In the genomic region with DNA sequence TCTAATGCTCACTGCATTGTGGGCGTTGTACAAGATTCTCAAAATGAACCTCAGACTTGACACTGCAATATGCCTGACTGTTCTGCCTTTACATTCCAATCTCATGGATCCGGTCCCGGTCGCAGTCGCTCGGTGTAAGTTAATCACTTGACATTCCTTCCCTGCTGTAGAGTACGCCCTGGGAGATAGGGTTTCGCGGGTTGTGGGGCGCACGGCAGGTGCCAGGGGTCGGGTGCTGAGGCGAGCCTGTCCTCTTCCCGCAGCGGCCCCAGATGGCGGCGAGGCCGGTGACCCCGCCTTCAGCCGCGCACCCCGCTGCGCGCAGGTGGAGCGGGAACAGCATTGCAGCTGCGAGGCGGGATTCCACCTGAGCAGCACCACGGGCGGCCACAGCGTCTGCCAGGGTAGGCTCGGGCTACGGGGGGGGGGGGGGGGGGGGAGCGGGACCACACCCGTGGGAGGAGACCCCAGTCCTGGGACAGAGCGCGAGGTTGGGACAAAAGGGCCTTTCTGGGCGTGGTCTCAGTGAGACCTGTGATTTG, we compare ENCODE assay signal across 8 mouse cellular contexts. TPM values are rescaled to one million over a fixed set of nuclear protein-coding genes. Genes with fewer than 3 reads are reported as not detected.
DNase-seq lines count a peak whose midpoint lies in the region; ATAC-seq lines count a peak whose summit lies in the region.

No protein-coding gene starts in this region.

- WGBS in heart, embryonic 11.5 days (ENCODE audit: insufficient replicate concordance) = 5% methylated on average over 34 of the region's 37 CpGs
- WGBS in forebrain, embryonic 14.5 days = 3% methylated on average over 32 of the region's 37 CpGs
- 13% methylated on average over 34 of the region's 37 CpGs for WGBS in liver, embryonic 13.5 days (ENCODE audit: insufficient replicate concordance)

- H3K36me3 ChIP-seq in heart, embryonic 11.5 days (ENCODE audit: control insufficient read depth, insufficient read depth, low read length) = no peaks in the 10 kb centered on the region
- no peaks in the 10 kb centered on the region for H3K36me3 ChIP-seq in forebrain, embryonic 14.5 days (ENCODE audit: control insufficient read depth, insufficient read depth, low read length)
- no peaks in the 10 kb centered on the region for H3K36me3 ChIP-seq in liver, embryonic 13.5 days

- peak overlapping the region; percentile 40 for H3K4me3 ChIP-seq in heart, embryonic 11.5 days (ENCODE audit: low read depth, low read length)
- H3K4me3 ChIP-seq in forebrain, embryonic 14.5 days (ENCODE audit: low read depth, low read length) = peak overlapping the region; percentile 30
- peak overlapping the region; percentile 34 for H3K4me3 ChIP-seq in liver, embryonic 13.5 days (replicated peaks)

- no peaks in the 10 kb centered on the region for H3K9me3 ChIP-seq in heart, embryonic 11.5 days (replicated peaks; ENCODE audit: control insufficient read depth, low read length)
- H3K9me3 ChIP-seq in forebrain, embryonic 14.5 days (replicated peaks; ENCODE audit: control insufficient read depth, low read length) = no peaks in the 10 kb centered on the region
- 0 out of 2 replicates have a peak, but pooled peaks cover 7% of the 10 kb centered on the region for H3K9me3 ChIP-seq in liver, embryonic 13.5 days (replicated peaks)

- no peak for ATAC-seq in heart, embryonic 11.5 days (replicated peaks; ENCODE audit: insufficient number of reproducible peaks, low FRiP score, low TSS enrichment)
- peak; percentile 20; the same call in 1 of the 2 replicates for ATAC-seq in forebrain, embryonic 14.5 days
- ATAC-seq in liver, embryonic 13.5 days (ENCODE audit: low read depth) = no peak

- H3K4me2 ChIP-seq in heart, embryonic 11.5 days = peak overlapping the region; percentile 87
- H3K4me2 ChIP-seq in forebrain, embryonic 14.5 days (ENCODE audit: low read length) = peak overlapping the region; percentile 65
- H3K4me2 ChIP-seq in liver, embryonic 13.5 days = peak overlapping the region; percentile 56

- DNase-seq in heart, postnatal 36 days = no peak
- peak; percentile 32 for DNase-seq in brain, adult 2 months (ENCODE audit: low read depth, low spot score)
- peak; percentile 37 for DNase-seq in forebrain, embryonic 14.5 days (ENCODE audit: low spot score)
- DNase-seq in liver, embryonic 13.5 days = no peak
- DNase-seq in thymus, postnatal 0 days (ENCODE audit: low spot score) = peak; percentile 7
- no peak for DNase-seq in c-Kit-positive CD71-positive TER-119-positive erythroid progenitor cells, embryonic 14.5 days (ENCODE audit: low spot score)
- no peak for DNase-seq in ovary, postnatal 14 days (ENCODE audit: low spot score)

- H3K27ac ChIP-seq in heart, embryonic 11.5 days (ENCODE audit: low read depth, low read length) = no peak overlapping the region
- no peak overlapping the region for H3K27ac ChIP-seq in forebrain, embryonic 14.5 days (ENCODE audit: low read depth, low read length)
- no peak overlapping the region for H3K27ac ChIP-seq in liver, embryonic 13.5 days

- intact Hi-C loops in heart, postnatal 36 days (cut with DNase I) = no loop called here

- peak overlapping the region; percentile 56 for H3K9ac ChIP-seq in heart, embryonic 11.5 days (ENCODE audit: low read depth, low read length)
- peak overlapping the region; percentile 50 for H3K9ac ChIP-seq in forebrain, embryonic 14.5 days (ENCODE audit: low read length)
- H3K9ac ChIP-seq in liver, embryonic 13.5 days = no peak overlapping the region

- no peaks in the 10 kb centered on the region; the same call in 1 of the 2 replicates for H3K27me3 ChIP-seq in heart, embryonic 11.5 days (ENCODE audit: control insufficient read depth, insufficient read depth, low read length)
- H3K27me3 ChIP-seq in forebrain, embryonic 14.5 days (replicated peaks; ENCODE audit: control insufficient read depth, insufficient read depth, low read length) = no peaks in the 10 kb centered on the region
- H3K27me3 ChIP-seq in liver, embryonic 13.5 days = peaks cover 10% of the 10 kb centered on the region; the same call in 1 of the 2 replicates

- peaks cover 3% of the 10 kb centered on the region; the same call in 1 of the 2 replicates for H3K4me1 ChIP-seq in heart, embryonic 11.5 days (ENCODE audit: control insufficient read depth, insufficient read depth, low read length)
- no peaks in the 10 kb centered on the region for H3K4me1 ChIP-seq in forebrain, embryonic 14.5 days (ENCODE audit: control insufficient read depth, insufficient read depth, low read length)
- H3K4me1 ChIP-seq in liver, embryonic 13.5 days (replicated peaks) = peaks cover 3% of the 10 kb centered on the region; the same call in 1 of the 2 replicates

RNA-seq across cellular contexts. Expression of gene Fbln7, which starts 29.5 kb away (rescaled TPM):
- polyA plus RNA-seq in heart, embryonic 11.5 days (2014; fragmentation: Nextera tagmentation; extraction: Ambion mirVana) = 1.1 and 1.8 TPM in 2 replicates
- under 1 TPM; 0.38 to 0.39 TPM for total RNA-seq in heart, postnatal 36 days (2021)
- 1.5 and 2.0 TPM in 2 replicates for polyA plus RNA-seq in forebrain, embryonic 14.5 days (2014; fragmentation: Nextera tagmentation; extraction: Ambion mirVana)
- 0.45 and 0.54 TPM in 2 replicates for polyA plus RNA-seq in liver, embryonic 13.5 days (2015; fragmentation: Nextera tagmentation; extraction: Ambion mirVana)
- polyA plus RNA-seq in thymus, postnatal 0 days (2015; fragmentation: Nextera tagmentation; extraction: Ambion mirVana) = 1.3 and 1.4 TPM in 2 replicates

RNA-seq across cellular contexts. Expression of gene Zc3h8, which starts 51.6 kb away (rescaled TPM):
- polyA plus RNA-seq in heart, embryonic 11.5 days (2014; fragmentation: Nextera tagmentation; extraction: Ambion mirVana) = 8.4 and 10.1 TPM in 2 replicates
- total RNA-seq in heart, postnatal 36 days (2021) = 1 to 10 TPM; 5.1 to 5.6 TPM
- polyA plus RNA-seq in forebrain, embryonic 14.5 days (2014; fragmentation: Nextera tagmentation; extraction: Ambion mirVana) = 10.2 and 12.2 TPM in 2 replicates
- polyA plus RNA-seq in liver, embryonic 13.5 days (2015; fragmentation: Nextera tagmentation; extraction: Ambion mirVana) = 4.2 and 4.5 TPM in 2 replicates
- polyA plus RNA-seq in thymus, postnatal 0 days (2015; fragmentation: Nextera tagmentation; extraction: Ambion mirVana) = 9.3 and 10.1 TPM in 2 replicates

Comparison
In these comparisons a context has a peak if more than half of its experiments do, and no peak if none do; other contexts are left out.
1. DNase-seq: peak in brain, adult 2 months (single experiment), forebrain, embryonic 14.5 days (single experiment) and thymus, postnatal 0 days (single experiment); none in heart, postnatal 36 days (0 of 2), liver, embryonic 13.5 days (single experiment), c-Kit-positive CD71-positive TER-119-positive erythroid progenitor cells, embryonic 14.5 days (single experiment) and ovary, postnatal 14 days (single experiment).
2. Peak in every context shown above with its lines, with median percentiles within 50 percentile points of each other: H3K4me2 ChIP-seq and H3K4me3 ChIP-seq.